Mouse (Mus musculus): ENCODE data around the gene Gm49361.
"Not testable (repeated sequence)": the region's sequence is repeated elsewhere in the genome, so short reads cannot be mapped to it uniquely, and the experiment has no call there.

Gene Gm49361

GRCm38 (mm10) chr14:57663630-57664029 lies 82.3 kb downstream of the Gm49361 start:
- in situ Hi-C loops (cut with MboI; ENCODE audit: low pct_unique_long_range_greater_than_20kb in 1 of 2, low sequenced_read_pairs in 2 of 2, unreplicated experiment in 1 of 2) = no loop called here

- in situ Hi-C loops (cut with MboI; ENCODE audit: low pct_unique_long_range_greater_than_20kb in 1 of 2, low sequenced_read_pairs in 2 of 2, unreplicated experiment in 1 of 2) = no loop called here
Measured at GRCm38 (mm10) chr14:57658301-57658700, 87.6 kb downstream of the Gm49361 start.

GRCm38 (mm10) chr14:57657500-57657899 lies 88.4 kb downstream of the Gm49361 start:
- in situ Hi-C loops (cut with MboI; ENCODE audit: low pct_unique_long_range_greater_than_20kb in 1 of 2, low sequenced_read_pairs in 2 of 2, unreplicated experiment in 1 of 2) = no loop called here

- in situ Hi-C loops (cut with MboI; ENCODE audit: low pct_unique_long_range_greater_than_20kb in 1 of 2, low sequenced_read_pairs in 2 of 2, unreplicated experiment in 1 of 2) = not testable (repeated sequence)
Measured at GRCm38 (mm10) chr14:57656519-57656918, 89.4 kb downstream of the Gm49361 start.

- in situ Hi-C loops (cut with MboI; ENCODE audit: low pct_unique_long_range_greater_than_20kb in 1 of 2, low sequenced_read_pairs in 2 of 2, unreplicated experiment in 1 of 2) = no loop called here
Measured at GRCm38 (mm10) chr14:57649501-57649900, 96.4 kb downstream of the Gm49361 start.

GRCm38 (mm10) chr14:57646155-57646554 lies 99.7 kb downstream of the Gm49361 start:
- in situ Hi-C loops (cut with MboI; ENCODE audit: low pct_unique_long_range_greater_than_20kb in 1 of 2, low sequenced_read_pairs in 2 of 2, unreplicated experiment in 1 of 2) = no loop called here

- in situ Hi-C loops (cut with MboI; ENCODE audit: low pct_unique_long_range_greater_than_20kb in 1 of 2, low sequenced_read_pairs in 2 of 2, unreplicated experiment in 1 of 2) = no loop called here
Measured at GRCm38 (mm10) chr14:57639153-57639552, 106.8 kb downstream of the Gm49361 start.

GRCm38 (mm10) chr14:57634141-57634540 lies 111.8 kb downstream of the Gm49361 start:
- in situ Hi-C loops (cut with MboI; ENCODE audit: low pct_unique_long_range_greater_than_20kb in 1 of 2, low sequenced_read_pairs in 2 of 2, unreplicated experiment in 1 of 2) = no loop called here

- in situ Hi-C loops (cut with MboI; ENCODE audit: low pct_unique_long_range_greater_than_20kb in 1 of 2, low sequenced_read_pairs in 2 of 2, unreplicated experiment in 1 of 2) = no loop called here
Measured at GRCm38 (mm10) chr14:57629595-57629994, 116.3 kb downstream of the Gm49361 start.

GRCm38 (mm10) chr14:57622934-57623333 lies 123.0 kb downstream of the Gm49361 start:
- in situ Hi-C loops (cut with MboI; ENCODE audit: low pct_unique_long_range_greater_than_20kb in 1 of 2, low sequenced_read_pairs in 2 of 2, unreplicated experiment in 1 of 2) = no loop called here

GRCm38 (mm10) chr14:57621699-57622098 lies 124.2 kb downstream of the Gm49361 start:
- in situ Hi-C loops (cut with MboI; ENCODE audit: low pct_unique_long_range_greater_than_20kb in 1 of 2, low sequenced_read_pairs in 2 of 2, unreplicated experiment in 1 of 2) = no loop called here

GRCm38 (mm10) chr14:57620598-57621236 lies 125.2 kb downstream of the Gm49361 start:
- in situ Hi-C loops (cut with MboI; ENCODE audit: low pct_unique_long_range_greater_than_20kb in 1 of 2, low sequenced_read_pairs in 2 of 2, unreplicated experiment in 1 of 2) = no loop called here

GRCm38 (mm10) chr14:57619487-57619886 lies 126.4 kb downstream of the Gm49361 start:
- in situ Hi-C loops (cut with MboI; ENCODE audit: low pct_unique_long_range_greater_than_20kb in 1 of 2, low sequenced_read_pairs in 2 of 2, unreplicated experiment in 1 of 2) = no loop called here

- in situ Hi-C loops (cut with MboI; ENCODE audit: low pct_unique_long_range_greater_than_20kb in 1 of 2, low sequenced_read_pairs in 2 of 2, unreplicated experiment in 1 of 2) = no loop called here
Measured at GRCm38 (mm10) chr14:57617675-57618074, 128.2 kb downstream of the Gm49361 start.

GRCm38 (mm10) chr14:57616339-57616965 lies 129.5 kb downstream of the Gm49361 start:
- in situ Hi-C loops (cut with MboI; ENCODE audit: low pct_unique_long_range_greater_than_20kb in 1 of 2, low sequenced_read_pairs in 2 of 2, unreplicated experiment in 1 of 2) = no loop called here

GRCm38 (mm10) chr14:57615828-57616227 lies 130.1 kb downstream of the Gm49361 start:
- in situ Hi-C loops (cut with MboI; ENCODE audit: low pct_unique_long_range_greater_than_20kb in 1 of 2, low sequenced_read_pairs in 2 of 2, unreplicated experiment in 1 of 2) = no loop called here

- in situ Hi-C loops (cut with MboI; ENCODE audit: low pct_unique_long_range_greater_than_20kb in 1 of 2, low sequenced_read_pairs in 2 of 2, unreplicated experiment in 1 of 2) = no loop called here
Measured at GRCm38 (mm10) chr14:57611034-57611433, 134.9 kb downstream of the Gm49361 start.

- in situ Hi-C loops (cut with MboI; ENCODE audit: low pct_unique_long_range_greater_than_20kb in 1 of 2, low sequenced_read_pairs in 2 of 2, unreplicated experiment in 1 of 2) = no loop called here
Measured at GRCm38 (mm10) chr14:57609816-57610329, 136.0 kb downstream of the Gm49361 start.

GRCm38 (mm10) chr14:57607500-57607899 lies 138.4 kb downstream of the Gm49361 start:
- in situ Hi-C loops (cut with MboI; ENCODE audit: low pct_unique_long_range_greater_than_20kb in 1 of 2, low sequenced_read_pairs in 2 of 2, unreplicated experiment in 1 of 2) = no loop called here

Measured in mouse embryonic stem cell (cell line).